Mouse (Mus musculus) olfactory bulb, adult 2 months (tissue): ENCODE results near the gene Tmem107.

ENCODE experiments used
- CTCF ChIP-seq: fragments of 200-500 bp; IDR thresholded peaks from 2 replicates; pipeline ENCODE4 v1.5.1; 2012; ENCODE audit warnings: low read depth, mild to moderate bottlenecking, low read length, moderate library complexity; ENCODE audit not compliant: insufficient read depth
- POLR2A ChIP-seq: fragments of 200-500 bp; IDR thresholded peaks from 2 replicates; pipeline ENCODE4 v1.6.1; 2012; ENCODE audit warnings: mild to moderate bottlenecking, low read depth, low read length, moderate library complexity; ENCODE audit not compliant: insufficient read depth

DNA sequence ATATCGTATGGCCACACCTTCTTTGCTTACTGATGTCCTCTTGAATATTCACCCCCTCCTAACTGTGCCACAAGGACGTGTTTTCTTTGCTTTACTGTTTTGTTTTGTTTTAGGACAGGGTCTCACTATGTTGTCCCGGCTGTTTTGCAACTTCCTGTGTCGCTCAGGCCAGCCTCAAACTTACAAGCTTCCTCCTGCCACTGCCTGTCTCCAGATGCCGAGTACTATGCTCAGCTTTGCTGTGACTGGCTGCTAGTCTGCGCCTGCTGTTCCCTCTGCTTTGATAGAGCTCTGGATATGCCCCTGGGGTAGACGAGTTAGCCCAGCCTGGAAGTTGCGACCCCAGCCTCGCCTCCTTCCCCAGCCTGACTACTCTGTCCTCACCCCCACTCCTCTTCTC lies 37.1 kb upstream of the Tmem107 start:
- TF ChIP-seq CTCF (no peak), POLR2A (no peak)
